Mouse (Mus musculus) lung, embryonic 14.5 days (tissue): Measurements from ENCODE around the gene Plce1. TPM values are rescaled to one million over a fixed set of nuclear protein-coding genes. Genes with fewer than 3 reads are reported as not detected.
"Not testable (repeated sequence)": the region's sequence is repeated elsewhere in the genome, so short reads cannot be mapped to it uniquely, and the experiment has no call there.

Source experiments
- ATAC-seq: fragments of 200-750 bp; cut with Nextera tagmentation; 2 replicates; pipeline ENCODE4 v1.8.0; 2017; ENCODE audit warnings: mild to moderate bottlenecking, moderate TSS enrichment, moderate library complexity; ENCODE audit not compliant: insufficient read depth
- DNase-seq: peaks from one replicate; pipeline ENCODE4 v3.0.0-alpha.2; 2015
- H3K27ac ChIP-seq: fragments of 300-500 bp; sonication (generic); 2 replicates; pipeline ENCODE4 v1.5.1; 2014; ENCODE audit warnings: low read depth, mild to moderate bottlenecking, moderate library complexity
- H3K27me3 ChIP-seq: fragments of 300-500 bp; sonication (generic); 2 replicates; pipeline ENCODE4 v1.6.1; 2014; ENCODE audit warnings: low read length, control low read depth; ENCODE audit not compliant: insufficient read depth
- H3K36me3 ChIP-seq: fragments of 300-500 bp; sonication (generic); 2 replicates; pipeline ENCODE4 v1.6.1; 2014; ENCODE audit warnings: control low read depth; ENCODE audit not compliant: insufficient read depth
- H3K4me1 ChIP-seq: fragments of 300-500 bp; sonication (generic); 2 replicates; pipeline ENCODE4 v1.6.1; 2014; ENCODE audit warnings: antibody characterized with exemption, control low read depth; ENCODE audit not compliant: insufficient read depth
- H3K4me2 ChIP-seq: fragments of 300-500 bp; sonication (generic); 2 replicates; pipeline ENCODE4 v1.6.1; 2014; ENCODE audit warnings: mild to moderate bottlenecking
- H3K4me3 ChIP-seq: fragments of 300-500 bp; sonication (generic); 2 replicates; pipeline ENCODE4 v1.5.1; 2014; ENCODE audit warnings: low read depth, low read length
- H3K9ac ChIP-seq: fragments of 300-500 bp; sonication (generic); 2 replicates; pipeline ENCODE4 v1.6.1; 2014
- H3K9me3 ChIP-seq: fragments of 300-500 bp; sonication (generic); 2 replicates; pipeline ENCODE4 v1.6.1; 2016; ENCODE audit warnings: low read depth, low read length, control low read depth
- CTCF ChIP-seq: IDR thresholded peaks from 2 replicates; pipeline ENCODE4 v1.5.1; 2016; ENCODE audit warnings: antibody characterized with exemption, low read depth
- WGBS: fragments of 180-500 bp; shearing (Covaris S2); extraction: QIAGEN DNeasy Blood & Tissue Kit; methylation state at CpG from one replicate; pipeline ENCODE4 v1.1.7; 2014; 5-methylcytosine and 5-hydroxymethylcytosine counted together
- polyA plus RNA-seq: library from polyadenylated mRNA; unstranded; fragments of >200 nt; fragmentation: Nextera tagmentation; extraction: Ambion mirVana; gene quantifications from 2 replicates; pipeline ENCODE4 v1.2.1, GENCODE M21; 2014

The Plce1 gene
- polyA plus RNA-seq, 1 experiment from 2014 or later: 4.5 TPM

- Histone ChIP-seq H3K4me2 (no peak overlapping the region), H3K27me3 (no peaks in the 10 kb centered on the region), H3K4me3 (no peak overlapping the region), H3K9me3 (no peaks in the 10 kb centered on the region), H3K27ac (no peak overlapping the region), H3K9ac (no peak overlapping the region), H3K4me1 (no peaks in the 10 kb centered on the region; the same call in 1 of the 2 replicates), H3K36me3 (no peaks in the 10 kb centered on the region)
- peak; percentile 45 for DNase-seq
- ATAC-seq: peak; percentile 38; the same call in 1 of the 2 replicates
- 15% methylated on average over 5 of the region's 5 CpGs for WGBS
- no peak for TF ChIP-seq CTCF
Observed at GRCm38 (mm10) chr19:38633306-38633705, 152.4 kb downstream of the Plce1 start.

- no peak overlapping the region for H3K4me2 ChIP-seq
- H3K4me3 ChIP-seq: no peak overlapping the region
- ATAC-seq (no peak), DNase-seq (no peak)
- H3K9me3 ChIP-seq: no peaks in the 10 kb centered on the region
- 84% methylated on average over 3 of the region's 3 CpGs for WGBS
- H3K27ac ChIP-seq: no peak overlapping the region
- H3K4me1 ChIP-seq: no peaks in the 10 kb centered on the region
- TF ChIP-seq CTCF: no peak
- no peaks in the 10 kb centered on the region for H3K27me3 ChIP-seq
- H3K9ac ChIP-seq: no peak overlapping the region
- H3K36me3 ChIP-seq: no peaks in the 10 kb centered on the region
Observed at GRCm38 (mm10) chr19:38639050-38639449, 158.1 kb downstream of the Plce1 start.

- TF ChIP-seq CTCF: no peak
- H3K27me3 ChIP-seq: no peaks in the 10 kb centered on the region
- no peaks in the 10 kb centered on the region for H3K36me3 ChIP-seq
- ATAC-seq (peak; percentile 83), DNase-seq (peak; percentile 73)
- H3K9me3 ChIP-seq: no peaks in the 10 kb centered on the region
- peaks cover 2% of the 10 kb centered on the region; the same call in 1 of the 2 replicates for H3K4me1 ChIP-seq
- 32% methylated on average over 3 of the region's 3 CpGs for WGBS
- H3K27ac ChIP-seq: no peak overlapping the region
- no peak overlapping the region for H3K4me3 ChIP-seq
- no peak overlapping the region for H3K4me2 ChIP-seq
- no peak overlapping the region for H3K9ac ChIP-seq
Observed at GRCm38 (mm10) chr19:38639805-38640204, 158.9 kb downstream of the Plce1 start.

DNA sequence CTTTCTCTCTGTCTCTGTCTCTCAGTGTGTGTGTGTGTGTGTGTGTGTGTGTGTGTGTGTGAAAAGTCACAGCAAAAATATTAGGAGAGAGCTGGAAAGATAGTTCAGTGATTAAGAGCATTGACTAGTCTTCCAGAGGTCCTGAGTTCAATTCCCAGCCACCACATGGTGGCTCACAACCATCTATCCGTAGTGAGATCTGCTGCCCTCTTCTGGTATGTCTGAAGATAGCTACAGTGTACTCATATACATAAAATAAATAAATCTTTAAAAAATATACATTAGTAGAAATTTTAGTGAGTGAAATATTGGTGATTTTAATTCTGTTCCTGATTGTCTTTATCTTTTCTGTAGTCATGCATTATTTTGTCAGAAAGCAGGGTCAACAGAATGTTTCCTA lies 161.6 kb downstream of the Plce1 start:
- H3K4me3 ChIP-seq, H3K27me3 ChIP-seq, H3K27ac ChIP-seq, H3K9ac ChIP-seq, H3K4me2 ChIP-seq, H3K4me1 ChIP-seq, H3K36me3 ChIP-seq, ATAC-seq, H3K9me3 ChIP-seq: not testable (repeated sequence)
- WGBS: 60% methylated on average over 1 of the region's 1 CpGs
- peak; percentile 51 for DNase-seq
- peak; percentile 45 for TF ChIP-seq CTCF

DNA sequence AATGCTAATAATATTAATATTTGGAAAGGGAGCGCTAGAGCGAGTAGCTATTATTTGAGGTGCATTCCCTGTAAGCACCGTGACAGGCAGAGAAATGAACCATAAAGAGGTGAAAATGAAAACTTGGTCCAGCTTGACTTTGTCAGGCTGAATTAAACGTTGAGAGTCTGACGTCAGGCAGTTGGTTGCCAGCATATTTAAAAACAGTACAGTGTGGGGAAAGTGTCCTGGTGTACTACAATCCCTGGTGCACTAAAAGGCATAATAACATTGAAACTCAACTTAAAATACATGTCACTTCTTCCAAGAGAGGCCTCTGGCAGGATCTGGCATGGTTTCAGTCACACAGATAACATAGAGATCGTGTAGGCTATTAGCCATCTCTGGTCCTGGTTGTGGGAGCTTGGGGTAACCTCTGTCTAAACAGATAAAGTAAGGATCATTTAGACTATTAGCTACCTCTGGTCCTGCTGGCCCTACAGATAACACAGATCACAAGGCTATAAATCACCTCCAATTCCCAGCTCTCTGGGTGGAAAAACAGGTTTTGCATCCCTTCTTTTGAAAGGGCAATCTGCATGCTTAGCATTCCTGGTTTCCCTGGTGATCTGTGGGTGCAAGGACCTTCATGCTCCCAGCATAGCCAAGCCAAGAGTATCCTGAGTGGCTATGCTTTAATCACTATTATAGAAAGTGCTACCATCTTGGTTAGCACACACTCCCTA lies 164.1 kb downstream of the Plce1 start:
- no peak overlapping the region for H3K9ac ChIP-seq
- no peaks in the 10 kb centered on the region for H3K36me3 ChIP-seq
- 0 out of 2 replicates have a peak overlapping the region, but pooled peaks have one; percentile 0 for H3K4me2 ChIP-seq
- DNase-seq: peak; percentile 75
- peak; percentile 90 for ATAC-seq
- H3K9me3 ChIP-seq: no peaks in the 10 kb centered on the region
- H3K4me1 ChIP-seq: peaks cover 5% of the 10 kb centered on the region; the same call in 1 of the 2 replicates
- H3K4me3 ChIP-seq: no peak overlapping the region
- H3K27ac ChIP-seq: peak overlapping the region; percentile 79
- 25% methylated on average over 6 of the region's 6 CpGs for WGBS
- no peak for TF ChIP-seq CTCF
- no peaks in the 10 kb centered on the region for H3K27me3 ChIP-seq

GRCm38 (mm10) chr19:38657980-38658379 lies 177.1 kb downstream of the Plce1 start:
- Histone ChIP-seq H3K4me3 (no peak overlapping the region), H3K4me1 (0 out of 2 replicates have a peak, but pooled peaks cover 3% of the 10 kb centered on the region), H3K27ac (peak overlapping the region; percentile 58; the same call in 1 of the 2 replicates), H3K9ac (no peak overlapping the region), H3K4me2 (no peak overlapping the region), H3K27me3 (no peaks in the 10 kb centered on the region), H3K9me3 (no peaks in the 10 kb centered on the region), H3K36me3 (no peaks in the 10 kb centered on the region)
- 45% methylated on average over 13 of the region's 13 CpGs for WGBS
- ATAC-seq (peak; percentile 49; the same call in 1 of the 2 replicates), DNase-seq (peak; percentile 64)
- no peak for TF ChIP-seq CTCF

DNA sequence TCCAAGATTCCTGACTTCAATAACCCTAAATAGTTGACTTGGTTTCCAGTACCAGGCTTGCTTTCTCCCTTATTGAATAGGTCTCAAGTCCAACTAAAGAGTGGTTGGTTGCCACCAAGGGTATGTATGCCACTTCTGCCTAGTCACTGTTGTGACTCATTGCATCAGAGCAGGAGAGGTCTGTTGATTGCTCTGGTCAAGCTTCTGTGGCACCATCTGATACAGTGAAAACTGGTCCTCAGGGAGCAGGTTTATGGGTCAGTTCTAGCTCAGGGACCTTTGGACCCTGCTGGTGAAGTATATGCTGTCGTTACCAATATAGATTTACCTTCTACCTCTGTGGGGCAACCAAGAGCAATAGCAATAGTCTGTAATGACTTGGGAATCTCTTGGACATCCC lies 184.5 kb downstream of the Plce1 start:
- WGBS: 77% methylated on average over 1 of the region's 1 CpGs
- no peak overlapping the region for H3K9ac ChIP-seq
- no peaks in the 10 kb centered on the region for H3K4me1 ChIP-seq
- H3K36me3 ChIP-seq: no peaks in the 10 kb centered on the region
- H3K27me3 ChIP-seq: no peaks in the 10 kb centered on the region
- H3K4me2 ChIP-seq: no peak overlapping the region
- no peak overlapping the region for H3K27ac ChIP-seq
- TF ChIP-seq CTCF: no peak
- no peaks in the 10 kb centered on the region for H3K9me3 ChIP-seq
- no peak overlapping the region for H3K4me3 ChIP-seq
- no peak for ATAC-seq
- DNase-seq: no peak
